Mouse (Mus musculus): ENCODE results near the gene Ctbs.

Ctbs gene

DNA sequence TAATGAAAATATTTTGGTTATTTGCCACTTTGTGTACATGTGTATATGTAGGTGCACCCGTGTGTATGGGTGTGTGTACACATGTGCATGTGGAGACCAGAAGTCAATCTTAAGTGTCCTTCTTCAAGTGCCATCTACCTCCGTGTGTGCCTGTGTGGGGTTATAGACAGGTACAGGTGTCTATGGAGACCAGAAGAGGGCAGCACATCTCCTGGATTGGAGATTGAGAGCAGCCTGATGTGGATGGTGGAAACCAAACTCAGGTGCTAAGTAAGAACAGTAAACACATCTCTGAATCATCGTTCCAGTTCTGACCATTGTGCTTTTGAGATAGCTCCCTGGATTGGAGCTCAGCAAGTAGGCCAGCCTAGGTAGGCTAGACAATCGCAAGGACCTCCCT is 36.9 kb downstream of the Ctbs start:
- in situ Hi-C loops (cut with MboI, MseI) = no loop called here

- in situ Hi-C loops (cut with MboI, MseI) = loop anchor here (10.0 kb wide), 1 partner anchor 310 kb away; no protein-coding TSS in a partner anchor
Measured at GRCm38 (mm10) chr3:146494941-146495340, 45.3 kb downstream of the Ctbs start.

GRCm38 (mm10) chr3:146498989-146499388 is 49.4 kb downstream of the Ctbs start:
- in situ Hi-C loops (cut with MboI, MseI) = loop anchor here (10.0 kb wide), 1 partner anchor 314 kb away; no protein-coding TSS in a partner anchor

GRCm38 (mm10) chr3:146499431-146500002 is 49.9 kb downstream of the Ctbs start, which contains the start of the genes Spata1 and Gng5:
Gene Spata1, minus strand, starts transcription at chr3:146499753.
Gene Gng5, plus strand, starts transcription at chr3:146499807.
- in situ Hi-C loops (cut with MboI, MseI) = loop anchor here (10.0 kb wide), 1 partner anchor 315 kb away; no protein-coding TSS in a partner anchor

DNA sequence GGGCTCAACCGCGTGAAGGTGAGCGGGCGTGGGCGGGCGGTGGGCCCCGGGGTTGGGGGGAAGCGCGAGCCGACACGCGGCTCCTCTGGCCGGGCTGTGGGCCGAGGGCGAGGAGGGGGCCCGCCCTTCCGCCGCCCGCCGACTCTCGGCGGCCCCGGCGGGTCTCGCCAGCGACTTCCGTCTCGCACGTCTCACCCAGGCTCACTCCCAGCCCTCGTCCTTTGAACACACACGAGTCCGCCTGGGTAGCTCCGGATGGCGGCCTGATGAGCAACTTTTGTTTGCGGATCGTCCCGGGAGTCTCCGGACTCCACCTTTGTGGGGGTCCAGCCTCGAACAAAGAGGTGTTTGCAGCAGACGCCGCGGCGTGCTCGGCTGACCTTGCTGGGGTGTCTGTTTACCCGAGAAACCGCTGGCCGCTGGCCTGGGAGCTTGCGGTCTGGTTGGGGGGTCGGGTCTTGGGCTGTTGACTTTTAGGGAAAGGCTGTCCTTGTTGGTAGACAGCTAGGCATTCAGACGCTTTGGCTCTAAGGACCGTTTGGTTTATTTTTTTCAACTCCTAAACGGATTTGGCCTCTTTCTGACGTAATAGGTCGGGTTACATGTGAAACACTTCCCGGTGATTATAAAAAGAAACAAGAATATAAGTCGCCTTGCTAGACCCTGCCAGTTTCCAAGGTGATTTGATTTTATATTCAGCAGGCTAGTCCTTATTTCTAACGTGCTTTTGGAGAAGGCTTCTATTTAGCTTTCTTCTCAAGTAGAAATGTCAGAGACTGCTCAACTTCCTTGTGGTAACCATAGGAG is 50.6 kb downstream of the Ctbs start:
- in situ Hi-C loops (cut with MboI, MseI) = no loop called here

DNA sequence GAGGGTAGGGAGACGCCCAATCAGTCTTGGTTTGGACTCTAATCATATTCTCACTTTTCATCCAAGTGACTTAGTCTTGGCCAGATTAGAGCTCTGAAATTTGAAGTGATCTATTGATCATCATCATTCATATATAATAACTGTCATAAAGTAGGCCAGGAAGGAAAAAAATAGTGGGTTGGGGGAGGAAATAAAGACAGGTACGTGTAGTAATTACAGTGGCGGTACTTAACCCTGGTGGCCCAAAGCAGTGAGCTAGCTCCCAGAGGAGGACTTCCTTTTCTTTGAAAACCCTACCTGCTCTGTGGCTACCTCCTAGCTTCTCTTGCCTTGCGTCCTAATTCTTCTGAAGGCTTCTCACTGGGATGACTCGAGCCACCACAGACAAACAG is 51.2 kb downstream of the Ctbs start:
- in situ Hi-C loops (cut with MboI, MseI) = no loop called here

- in situ Hi-C loops (cut with MboI, MseI) = no loop called here
Measured at GRCm38 (mm10) chr3:146501601-146502123, 52.1 kb downstream of the Ctbs start.

DNA sequence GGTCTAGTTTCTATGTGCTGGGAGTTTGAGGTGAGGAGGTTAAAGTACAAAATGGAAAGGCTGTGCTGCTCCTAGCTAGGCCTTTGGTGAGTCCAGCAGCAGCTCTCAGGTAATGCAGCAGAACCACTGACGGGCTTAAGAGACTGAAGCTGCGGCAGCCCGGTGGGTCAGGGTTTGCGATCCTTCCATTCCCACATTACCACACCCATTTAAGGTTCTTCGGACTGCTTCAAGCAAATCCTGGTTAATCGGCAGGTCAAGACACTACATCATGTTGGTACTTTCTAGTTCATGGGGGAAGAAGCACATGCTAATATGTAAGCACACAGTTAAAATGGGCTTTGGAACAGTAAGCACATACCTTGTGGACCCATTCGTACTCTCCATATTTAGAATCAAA is 57.1 kb downstream of the Ctbs start:
- in situ Hi-C loops (cut with MboI, MseI) = no loop called here

Data from T-helper 1 cell (primary cell).